Mouse (Mus musculus) liver, adult 2 months (tissue): Measurements from ENCODE around the gene Tmem132d. TPM values are rescaled to one million over a fixed set of nuclear protein-coding genes. Genes with fewer than 3 reads are reported as not detected.

Experiments used
- DNase-seq: peaks from one replicate; pipeline ENCODE4 v3.0.0-alpha.2; 2011; ENCODE audit warnings: low read depth, low spot score; ENCODE audit errors: extremely low read depth
- H3K27ac ChIP-seq: fragments of 200-500 bp; replicated peaks from 2 replicates; pipeline ENCODE4 v1.5.1; 2012; ENCODE audit warnings: low read depth, mild to moderate bottlenecking, control low read depth, inconsistent platforms, low read length; ENCODE audit not compliant: insufficient read depth
- H3K27me3 ChIP-seq: fragments of 200-500 bp; 2 replicates; pipeline ENCODE4 v1.6.1; 2012; ENCODE audit warnings: mild to moderate bottlenecking, moderate library complexity, low read length, inconsistent platforms; ENCODE audit not compliant: control insufficient read depth, insufficient read depth
- H3K36me3 ChIP-seq: fragments of 200-500 bp; 2 replicates; pipeline ENCODE4 v1.6.1; 2012; ENCODE audit warnings: low read length, inconsistent platforms; ENCODE audit not compliant: control insufficient read depth, insufficient read depth
- H3K4me1 ChIP-seq: fragments of 200-500 bp; 2 replicates; pipeline ENCODE4 v1.6.1; 2011; ENCODE audit warnings: low read length; ENCODE audit not compliant: control insufficient read depth, insufficient read depth
- H3K4me3 ChIP-seq: fragments of 200-500 bp; 2 replicates; pipeline ENCODE4 v1.5.1; 2011; ENCODE audit warnings: low read depth, mild to moderate bottlenecking, control low read depth, low read length, moderate library complexity; ENCODE audit not compliant: insufficient read depth
- H3K79me2 ChIP-seq: fragments of 200-500 bp; 2 replicates; pipeline ENCODE4 v1.6.1; 2012; ENCODE audit warnings: inconsistent platforms, mild to moderate bottlenecking, low read length, moderate library complexity; ENCODE audit not compliant: control insufficient read depth, insufficient read depth
- H3K9ac ChIP-seq: fragments of 200-500 bp; 2 replicates; pipeline ENCODE4 v1.6.1; 2012; ENCODE audit warnings: low read depth, mild to moderate bottlenecking, control low read depth, inconsistent platforms, low read length
- CTCF ChIP-seq: fragments of 200-500 bp; IDR thresholded peaks from 2 replicates; pipeline ENCODE4 v1.5.1; 2011; ENCODE audit warnings: low read depth, low read length, control low read depth
- POLR2A ChIP-seq: fragments of 200-500 bp; IDR thresholded peaks from 2 replicates; pipeline ENCODE4 v1.6.1; 2011; ENCODE audit warnings: low read length, control low read depth; ENCODE audit not compliant: insufficient read depth; ENCODE audit errors: extremely low read depth
- WGBS: fragments of 180-500 bp; shearing (Covaris S2); methylation state at CpG from one replicate; pipeline ENCODE4 v1.1.7; 2018; 5-methylcytosine and 5-hydroxymethylcytosine counted together
- polyA plus RNA-seq: library from polyadenylated mRNA; depleted of rRNA; stranded (reverse); fragments of >200 nt; gene quantifications from 2 replicates; pipeline ENCODE4 v1.2.3, GENCODE M21; 2012
- total RNA-seq: library from RNA; depleted of rRNA; stranded (reverse); fragments of >200 nt; gene quantifications from 2 replicates; pipeline ENCODE4 v1.2.3, GENCODE M21; 2014

The Tmem132d gene
- total and polyA plus RNA-seq, 2 experiments = not detected

- peak; percentile 43 for DNase-seq
- Histone ChIP-seq H3K27me3 (no peaks in the 10 kb centered on the region), H3K27ac (no peak overlapping the region), H3K4me1 (no peaks in the 10 kb centered on the region), H3K36me3 (no peaks in the 10 kb centered on the region), H3K79me2 (no peaks in the 10 kb centered on the region), H3K9ac (no peak overlapping the region), H3K4me3 (no peak overlapping the region)
- TF ChIP-seq CTCF = no peak
- TF ChIP-seq POLR2A = no peak
- WGBS = 72% methylated on average over 6 of the region's 6 CpGs
Observed at GRCm38 (mm10) chr5:127979329-127980002, 453.4 kb downstream of the Tmem132d start.

- H3K27me3 ChIP-seq = no peaks in the 10 kb centered on the region
- H3K36me3 ChIP-seq = no peaks in the 10 kb centered on the region
- DNase-seq = no peak
- TF ChIP-seq CTCF (no peak), POLR2A (no peak)
- H3K9ac ChIP-seq = no peak overlapping the region
- no peak overlapping the region for H3K4me3 ChIP-seq
- 93% methylated on average over 10 of the region's 10 CpGs for WGBS
- H3K27ac ChIP-seq = no peak overlapping the region
- no peaks in the 10 kb centered on the region for H3K79me2 ChIP-seq
- H3K4me1 ChIP-seq = no peaks in the 10 kb centered on the region
Observed at GRCm38 (mm10) chr5:127976661-127977060, 456.2 kb downstream of the Tmem132d start.

- Histone ChIP-seq H3K9ac (no peak overlapping the region), H3K4me3 (no peak overlapping the region), H3K4me1 (no peaks in the 10 kb centered on the region), H3K27ac (no peak overlapping the region), H3K36me3 (no peaks in the 10 kb centered on the region), H3K27me3 (no peaks in the 10 kb centered on the region), H3K79me2 (no peaks in the 10 kb centered on the region)
- TF ChIP-seq CTCF = no peak
- TF ChIP-seq POLR2A = no peak
- DNase-seq = no peak
- WGBS = 74% methylated on average over 3 of the region's 3 CpGs
Observed at GRCm38 (mm10) chr5:127965700-127966099, 467.2 kb downstream of the Tmem132d start.

- WGBS = 87% methylated on average over 4 of the region's 4 CpGs
- no peaks in the 10 kb centered on the region for H3K4me1 ChIP-seq
- H3K27me3 ChIP-seq = no peaks in the 10 kb centered on the region
- no peak overlapping the region for H3K9ac ChIP-seq
- no peaks in the 10 kb centered on the region for H3K36me3 ChIP-seq
- no peaks in the 10 kb centered on the region for H3K79me2 ChIP-seq
- H3K4me3 ChIP-seq = no peak overlapping the region
- DNase-seq = no peak
- TF ChIP-seq POLR2A (no peak), CTCF (no peak)
- no peak overlapping the region for H3K27ac ChIP-seq
Observed at GRCm38 (mm10) chr5:127962656-127963055, 470.2 kb downstream of the Tmem132d start.

GRCm38 (mm10) chr5:127956511-127957097, 476.3 kb downstream of the Tmem132d start:
- Histone ChIP-seq H3K4me1 (no peaks in the 10 kb centered on the region), H3K4me3 (no peak overlapping the region), H3K36me3 (no peaks in the 10 kb centered on the region), H3K79me2 (no peaks in the 10 kb centered on the region), H3K27me3 (no peaks in the 10 kb centered on the region), H3K27ac (no peak overlapping the region), H3K9ac (no peak overlapping the region)
- TF ChIP-seq CTCF = no peak
- no peak for TF ChIP-seq POLR2A
- WGBS = 51% methylated on average over 17 of the region's 17 CpGs
- DNase-seq = peak; percentile 61

- no peak for DNase-seq
- Histone ChIP-seq H3K27ac (no peak overlapping the region), H3K79me2 (no peaks in the 10 kb centered on the region), H3K9ac (no peak overlapping the region), H3K27me3 (no peaks in the 10 kb centered on the region), H3K4me3 (no peak overlapping the region), H3K36me3 (no peaks in the 10 kb centered on the region), H3K4me1 (no peaks in the 10 kb centered on the region)
- TF ChIP-seq POLR2A (no peak), CTCF (no peak)
- 78% methylated on average over 16 of the region's 16 CpGs for WGBS
Observed at GRCm38 (mm10) chr5:127954231-127954790, 478.6 kb downstream of the Tmem132d start.
